Mouse (Mus musculus) C2C12 (cell line): ENCODE measurements around the gene Pagr1b.

Experiments
- CEBPB ChIP-seq: IDR thresholded peaks from one replicate; pipeline ENCODE4 v1.6.1; 2011; ENCODE audit warnings: low read depth, mild to moderate bottlenecking, control low read depth, moderate library complexity
- CTCF ChIP-seq: IDR thresholded peaks from one replicate; pipeline ENCODE4 v1.5.1; 2011; ENCODE audit not compliant: control insufficient read depth, insufficient read depth, insufficient read length
- MAX ChIP-seq: IDR thresholded peaks from one replicate; pipeline ENCODE4 v1.6.1; 2011; ENCODE audit warnings: mild to moderate bottlenecking, control low read depth
- MYOD1 ChIP-seq: IDR thresholded peaks from one replicate; pipeline ENCODE4 v1.6.1; 2011; ENCODE audit warnings: low read depth; ENCODE audit not compliant: control insufficient read depth, insufficient read length
- MYOG ChIP-seq: IDR thresholded peaks from one replicate; pipeline ENCODE4 v1.6.1; 2011; ENCODE audit not compliant: control insufficient read depth, insufficient read length; ENCODE audit errors: extremely low read depth
- USF1 ChIP-seq: IDR thresholded peaks from one replicate; pipeline ENCODE4 v1.6.1; 2011; ENCODE audit warnings: low read depth, mild to moderate bottlenecking, control low read depth, moderate library complexity

DNA sequence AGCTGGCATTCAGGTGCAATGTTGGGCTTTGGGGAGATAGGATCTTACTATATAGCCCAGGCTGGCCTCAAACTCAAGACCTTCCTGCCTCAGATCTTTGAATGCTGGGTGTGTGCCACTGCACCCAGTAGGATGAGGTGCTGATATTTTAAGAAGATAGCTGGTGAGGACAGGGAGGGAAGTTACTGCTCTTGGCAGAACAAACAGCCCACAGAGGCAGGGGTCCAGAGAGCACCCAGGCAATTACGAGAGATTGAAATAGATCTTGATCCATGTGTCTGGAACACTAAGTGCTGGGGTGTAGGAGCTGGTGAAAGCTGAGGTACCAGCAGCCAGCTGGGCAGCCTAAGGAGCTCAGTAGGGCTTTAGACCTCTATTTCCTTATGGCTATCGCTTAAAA, 34.7 kb downstream of the Pagr1b start:
- TF ChIP-seq CTCF (no peak), CEBPB (no peak), MAX (no peak), MYOG (no peak), MYOD1 (no peak), USF1 (no peak)
